Mouse (Mus musculus) cerebral cortex, adult 2 months (tissue): ENCODE measurements around the gene Fkbp14.

Source experiments
- WGBS: fragments of 180-500 bp; shearing (Covaris S2); methylation state at CpG from one replicate; pipeline ENCODE4 v1.1.7; 2018; 5-methylcytosine and 5-hydroxymethylcytosine counted together

The Fkbp14 gene

DNA sequence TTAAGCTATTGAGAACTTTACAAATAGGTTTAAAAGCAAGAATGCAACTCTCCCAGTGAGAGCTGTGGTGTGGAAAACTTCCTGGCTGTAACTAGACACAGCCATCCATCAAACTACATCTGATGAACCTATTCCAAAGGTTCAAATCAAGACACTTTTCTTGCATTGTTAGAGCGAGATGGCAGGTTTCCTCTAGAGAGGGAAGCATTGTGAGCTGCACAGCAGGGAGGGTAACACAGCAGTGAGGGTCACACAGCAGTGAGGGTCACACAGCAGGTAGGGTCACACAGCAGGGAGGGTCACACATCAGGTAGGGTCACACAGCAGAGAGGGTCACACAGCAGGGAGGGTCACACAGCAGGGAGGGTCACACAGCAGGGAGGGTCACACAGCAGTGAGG lies 8.9 kb downstream of the Fkbp14 start:
- 85% methylated on average over 1 of the region's 1 CpGs for WGBS

DNA sequence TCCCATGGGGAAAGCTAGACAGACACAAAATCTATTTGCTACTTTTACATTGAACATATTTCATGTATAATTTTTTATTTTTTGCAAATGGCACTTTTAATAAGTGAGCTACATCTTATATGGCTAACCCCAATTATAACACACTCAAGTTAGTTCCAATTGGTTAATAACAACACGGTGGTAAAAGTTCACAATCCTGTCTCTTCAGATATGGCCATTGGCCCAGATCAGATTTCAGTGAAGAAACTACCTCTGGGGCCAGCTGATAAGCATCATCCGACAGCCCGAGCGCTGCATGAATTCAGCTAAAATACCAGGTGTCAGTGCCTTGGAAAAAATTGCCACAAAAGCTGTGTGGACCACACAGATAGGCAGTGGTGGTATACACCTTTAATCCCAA lies 9.4 kb downstream of the Fkbp14 start:
- 95% methylated on average over 4 of the region's 4 CpGs for WGBS

DNA sequence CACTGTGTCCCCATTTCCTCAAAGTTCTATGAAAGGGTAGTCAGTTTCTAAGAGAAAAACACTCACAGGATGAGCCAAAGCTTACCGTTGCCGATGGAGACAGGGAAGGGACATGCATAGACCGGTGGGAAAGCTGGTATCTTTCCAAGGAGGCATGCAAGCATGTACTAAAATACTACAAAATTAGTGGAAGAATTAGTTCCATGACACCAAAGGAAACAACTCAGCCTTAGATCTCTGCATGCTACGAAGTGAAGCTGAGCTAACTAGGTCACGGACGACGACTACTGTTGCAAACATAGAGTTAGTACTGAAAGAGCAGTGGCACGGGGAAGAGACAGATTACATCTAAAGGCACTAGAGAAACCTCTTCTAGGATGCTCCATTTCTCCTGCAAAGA lies 10.2 kb downstream of the Fkbp14 start:
- WGBS = 56% methylated on average over 8 of the region's 8 CpGs

GRCm38 (mm10) chr6:54586175-54586574 lies 10.9 kb downstream of the Fkbp14 start:
- 11% methylated on average over 2 of the region's 2 CpGs for WGBS

DNA sequence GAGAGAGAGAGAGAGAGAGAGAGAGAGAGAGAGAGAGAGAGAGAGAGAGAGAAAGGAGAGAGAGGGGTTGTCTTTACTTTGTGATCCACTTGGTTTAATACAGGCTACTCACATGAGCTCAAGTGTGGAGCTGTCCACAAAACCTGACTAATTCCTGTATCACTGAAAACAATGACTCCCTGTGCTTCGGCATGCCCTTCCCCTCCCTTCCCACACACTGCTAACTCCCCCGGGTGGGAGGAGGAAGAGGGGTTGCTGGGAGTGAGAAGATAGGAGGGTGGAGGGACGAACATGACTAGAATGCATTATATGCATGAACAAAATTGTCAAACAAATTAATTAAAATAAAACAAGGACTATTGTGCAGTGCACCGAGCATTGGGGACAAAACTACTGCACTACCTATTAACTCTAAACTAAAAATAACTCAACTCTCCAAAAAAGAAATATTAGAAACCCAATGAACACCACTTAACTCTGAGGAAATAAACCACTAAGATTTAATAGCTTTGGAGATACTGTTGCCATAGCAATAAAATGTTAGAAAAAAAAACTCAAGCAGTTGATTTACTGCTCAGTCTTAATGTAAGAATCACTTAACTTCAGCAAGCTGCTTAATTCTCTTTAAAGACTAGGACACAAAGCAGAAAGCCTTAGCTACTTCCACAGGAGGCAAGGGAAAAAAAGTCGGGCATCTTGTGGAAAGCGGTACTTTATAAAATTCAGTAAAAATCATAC lies 23.7 kb downstream of the Fkbp14 start:
- 37% methylated on average over 6 of the region's 6 CpGs for WGBS

GRCm38 (mm10) chr6:54569776-54570175 lies 27.3 kb downstream of the Fkbp14 start:
- 31% methylated on average over 7 of the region's 7 CpGs for WGBS

GRCm38 (mm10) chr6:54566546-54566919 lies 30.6 kb downstream of the Fkbp14 start:
- 5% methylated on average over 6 of the region's 6 CpGs for WGBS

- 1% methylated on average over 60 of the region's 60 CpGs for WGBS
These were observed 31.2 kb downstream of the Fkbp14 start, which contains the start of gene Scrn1 for GRCm38 (mm10) chr6:54565665-54566545. Gene Scrn1, minus strand, starts transcription at chr6:54566489.

- 19% methylated on average over 3 of the region's 3 CpGs for WGBS
These were observed 32.1 kb downstream of the Fkbp14 start for GRCm38 (mm10) chr6:54565012-54565411.

DNA sequence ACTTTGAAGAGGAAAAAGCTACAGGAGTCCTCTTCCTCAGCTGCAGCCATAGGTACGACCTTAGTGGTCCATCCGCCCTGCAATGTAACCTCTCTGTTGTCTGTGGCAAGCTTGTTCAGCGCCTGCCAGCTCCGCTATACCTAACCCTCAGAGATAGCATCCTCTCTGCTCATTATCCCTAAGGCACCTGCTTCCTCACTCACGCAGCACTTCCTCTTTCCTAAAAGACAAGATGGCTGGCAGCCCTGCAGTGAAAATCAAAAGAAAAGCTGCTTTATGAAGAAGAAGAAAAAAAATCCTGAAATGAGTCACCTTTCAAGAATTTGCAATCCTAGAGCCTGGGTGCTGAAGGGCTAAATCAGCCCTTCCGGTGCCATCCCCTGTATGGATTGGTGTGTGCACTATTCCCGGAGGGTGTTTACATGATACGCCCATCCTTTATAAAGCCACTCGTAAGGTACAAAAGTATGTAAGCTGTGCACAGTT lies 32.6 kb downstream of the Fkbp14 start:
- 21% methylated on average over 9 of the region's 9 CpGs for WGBS

DNA sequence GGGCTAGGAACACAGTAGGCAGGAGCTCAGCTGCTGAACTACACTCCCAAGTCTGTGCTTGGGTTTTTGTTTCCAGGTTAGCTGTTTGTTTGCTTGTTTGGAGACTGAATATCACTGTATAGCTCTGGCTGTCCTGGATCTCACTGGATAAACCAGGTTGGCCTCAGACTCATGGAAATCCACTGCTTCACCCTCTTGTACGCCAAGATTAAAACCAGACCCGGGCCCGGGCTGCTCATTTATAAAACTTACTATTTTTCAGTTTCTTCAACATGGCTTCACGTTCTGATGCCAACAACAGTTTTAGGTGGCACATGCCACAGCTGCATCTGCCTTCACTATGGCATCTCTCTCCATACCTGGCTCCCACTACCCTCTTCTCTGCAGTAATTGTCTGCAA lies 33.5 kb downstream of the Fkbp14 start:
- WGBS = 37% methylated on average over 4 of the region's 4 CpGs

- WGBS = 58% methylated on average over 17 of the region's 17 CpGs
These were observed 34.9 kb downstream of the Fkbp14 start for GRCm38 (mm10) chr6:54562018-54562809.

DNA sequence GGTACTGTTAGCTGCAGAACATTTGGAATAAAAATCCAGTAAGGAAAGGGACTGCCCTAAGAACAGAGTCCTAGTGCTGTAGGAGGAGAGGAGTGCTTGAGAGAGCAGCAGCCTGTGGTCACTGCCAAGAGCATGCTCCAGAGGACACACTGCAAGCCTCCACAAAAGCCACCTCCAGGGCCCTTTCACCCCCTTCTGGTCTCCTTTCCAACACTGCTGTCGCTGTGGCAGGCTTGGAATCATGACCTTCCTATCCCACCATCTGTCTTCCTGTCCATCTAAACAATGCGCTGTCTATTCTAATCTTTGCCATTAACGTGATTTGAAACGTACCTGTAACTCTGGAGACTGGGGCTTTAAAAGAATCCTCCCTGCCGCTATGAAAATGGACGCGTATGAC lies 38.6 kb downstream of the Fkbp14 start:
- WGBS = 68% methylated on average over 7 of the region's 7 CpGs

- WGBS = 93% methylated on average over 7 of the region's 7 CpGs
These were observed 39.4 kb downstream of the Fkbp14 start for GRCm38 (mm10) chr6:54557671-54558070.

- WGBS = 85% methylated on average over 1 of the region's 1 CpGs
These were observed 41.3 kb downstream of the Fkbp14 start for GRCm38 (mm10) chr6:54555816-54556215.

DNA sequence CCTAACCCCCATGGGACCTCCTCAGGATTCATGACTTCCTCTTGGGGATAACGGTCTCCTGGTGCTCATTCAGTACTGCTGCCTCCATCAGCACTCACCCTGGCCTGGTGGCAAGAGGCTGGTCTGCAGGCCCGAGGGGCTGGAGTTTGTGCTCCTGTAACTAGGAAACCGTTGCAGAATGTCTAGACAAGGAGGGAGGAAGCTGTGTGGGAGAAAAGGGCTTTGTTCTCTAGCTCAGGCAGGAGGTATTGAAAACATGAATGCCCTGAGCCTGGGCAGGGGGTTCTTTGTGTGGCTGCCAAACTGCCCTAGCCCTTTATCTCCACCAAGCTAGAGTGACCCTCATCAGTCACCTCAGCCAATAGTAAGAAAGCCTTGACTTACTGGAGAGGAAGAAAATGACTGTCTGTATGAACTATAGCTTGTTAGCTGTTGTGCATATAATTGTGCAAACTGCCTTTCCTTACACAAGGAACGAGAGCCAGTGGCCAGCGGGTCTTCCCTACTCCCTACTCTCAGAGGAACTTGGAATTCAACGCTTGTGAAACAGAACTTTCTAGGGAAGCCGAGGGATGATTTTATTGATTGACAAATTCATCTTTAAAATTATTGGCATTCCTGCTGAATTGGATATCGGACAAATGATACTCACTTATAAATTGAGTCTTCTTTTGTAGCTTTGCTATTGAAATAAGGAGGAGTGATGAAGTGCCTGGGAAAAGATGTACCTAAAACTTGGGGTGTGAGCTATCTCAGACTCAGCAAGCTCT lies 42.6 kb downstream of the Fkbp14 start:
- 49% methylated on average over 8 of the region's 8 CpGs for WGBS

GRCm38 (mm10) chr6:54553632-54554031 lies 43.5 kb downstream of the Fkbp14 start:
- WGBS = 37% methylated on average over 2 of the region's 2 CpGs

- 52% methylated on average over 9 of the region's 9 CpGs for WGBS
These were observed 44.2 kb downstream of the Fkbp14 start for GRCm38 (mm10) chr6:54552721-54553413.

GRCm38 (mm10) chr6:54550801-54551323 lies 46.2 kb downstream of the Fkbp14 start:
- 68% methylated on average over 7 of the region's 7 CpGs for WGBS

DNA sequence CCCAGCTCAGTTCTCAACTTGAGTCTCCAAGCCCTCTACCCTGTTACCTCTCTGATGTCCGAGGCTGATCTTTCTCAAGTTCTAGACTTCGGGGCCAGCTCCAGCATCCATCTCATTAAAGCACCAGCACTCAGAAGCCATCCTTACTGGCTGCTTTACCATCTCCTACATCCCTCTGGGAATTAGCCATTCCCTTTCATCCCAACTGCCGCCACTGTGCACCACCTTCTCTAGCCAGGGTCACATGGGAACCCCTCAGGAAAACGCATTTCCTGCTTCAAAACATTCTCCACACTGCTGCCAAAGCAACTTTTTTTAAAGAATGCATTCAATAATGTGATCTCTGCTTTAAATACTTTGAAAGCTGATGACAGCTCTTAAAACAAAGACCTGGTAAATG lies 47.8 kb downstream of the Fkbp14 start:
- 67% methylated on average over 4 of the region's 4 CpGs for WGBS
